Mouse (Mus musculus): Measurements from ENCODE around the gene 2210408I21Rik. TPM values are rescaled to one million over a fixed set of nuclear protein-coding genes. Genes with fewer than 3 reads are reported as not detected.

2210408I21Rik gene
- polyA plus RNA-seq, 1 experiment from 2014 or later: 2.8 TPM

DNA sequence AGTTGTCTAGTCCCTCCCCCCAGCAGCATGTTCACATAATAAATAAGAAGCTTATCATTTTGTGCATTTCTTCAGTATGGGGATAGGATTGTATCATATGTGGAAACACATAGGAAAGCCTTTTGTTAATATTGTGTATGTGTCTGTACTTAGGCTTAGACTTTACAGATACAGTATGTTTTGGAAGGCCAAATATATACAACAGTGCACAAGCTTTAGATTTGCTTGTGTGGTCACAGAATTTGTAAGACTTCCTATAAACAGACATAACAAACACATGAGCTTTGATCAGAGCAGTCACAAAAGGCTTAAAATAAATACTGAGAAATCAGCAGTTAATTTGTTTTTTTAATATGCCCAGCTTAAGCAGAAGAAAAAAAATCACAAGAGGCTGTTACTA, 253.9 kb downstream of the 2210408I21Rik start:
- Histone ChIP-seq H3K4me2 (replicated peaks; ENCODE audit: low read depth) (no peak overlapping the region), H3K36me3 (ENCODE audit: control insufficient read depth, insufficient read depth) (no peaks in the 10 kb centered on the region), H3K27me3 (replicated peaks; ENCODE audit: control insufficient read depth, insufficient read depth, low read length) (no peaks in the 10 kb centered on the region), H3K4me3 (ENCODE audit: low read depth, low read length) (no peak overlapping the region), H3K4me1 (replicated peaks; ENCODE audit: control insufficient read depth, insufficient read depth, low read length) (no peaks in the 10 kb centered on the region), H3K27ac (ENCODE audit: low read depth, low read length) (no peak overlapping the region), H3K9me3 (ENCODE audit: control insufficient read depth) (no peaks in the 10 kb centered on the region), H3K9ac (ENCODE audit: low read depth, low read length) (no peak overlapping the region)
- no peak for ATAC-seq
- no peak for TF ChIP-seq CTCF (IDR thresholded peaks at IDR 0.05; ENCODE audit: low read depth)

- Histone ChIP-seq H3K4me1 (replicated peaks; ENCODE audit: control insufficient read depth, insufficient read depth, low read length) (no peaks in the 10 kb centered on the region), H3K27ac (ENCODE audit: low read depth, low read length) (no peak overlapping the region), H3K9me3 (ENCODE audit: control insufficient read depth) (no peaks in the 10 kb centered on the region), H3K27me3 (replicated peaks; ENCODE audit: control insufficient read depth, insufficient read depth, low read length) (no peaks in the 10 kb centered on the region), H3K4me2 (replicated peaks; ENCODE audit: low read depth) (no peak overlapping the region), H3K4me3 (ENCODE audit: low read depth, low read length) (no peak overlapping the region), H3K9ac (ENCODE audit: low read depth, low read length) (no peak overlapping the region), H3K36me3 (ENCODE audit: control insufficient read depth, insufficient read depth) (no peaks in the 10 kb centered on the region)
- 75% methylated on average over 2 of the region's 2 CpGs for WGBS
- no peak for ATAC-seq
- TF ChIP-seq CTCF (IDR thresholded peaks at IDR 0.05; ENCODE audit: low read depth): no peak
These were observed 261.0 kb downstream of the 2210408I21Rik start for GRCm38 (mm10) chr13:77396374-77396773.

- Histone ChIP-seq H3K27me3 (replicated peaks; ENCODE audit: control insufficient read depth, insufficient read depth, low read length) (no peaks in the 10 kb centered on the region), H3K9ac (ENCODE audit: low read depth, low read length) (no peak overlapping the region), H3K4me1 (replicated peaks; ENCODE audit: control insufficient read depth, insufficient read depth, low read length) (no peaks in the 10 kb centered on the region), H3K4me3 (ENCODE audit: low read depth, low read length) (no peak overlapping the region), H3K4me2 (replicated peaks; ENCODE audit: low read depth) (no peak overlapping the region), H3K36me3 (ENCODE audit: control insufficient read depth, insufficient read depth) (no peaks in the 10 kb centered on the region), H3K9me3 (ENCODE audit: control insufficient read depth) (no peaks in the 10 kb centered on the region), H3K27ac (ENCODE audit: low read depth, low read length) (no peak overlapping the region)
- WGBS: 81% methylated on average over 5 of the region's 5 CpGs
- ATAC-seq: no peak
- no peak for TF ChIP-seq CTCF (IDR thresholded peaks at IDR 0.05; ENCODE audit: low read depth)
These were observed 261.6 kb downstream of the 2210408I21Rik start for GRCm38 (mm10) chr13:77396981-77397380.

DNA sequence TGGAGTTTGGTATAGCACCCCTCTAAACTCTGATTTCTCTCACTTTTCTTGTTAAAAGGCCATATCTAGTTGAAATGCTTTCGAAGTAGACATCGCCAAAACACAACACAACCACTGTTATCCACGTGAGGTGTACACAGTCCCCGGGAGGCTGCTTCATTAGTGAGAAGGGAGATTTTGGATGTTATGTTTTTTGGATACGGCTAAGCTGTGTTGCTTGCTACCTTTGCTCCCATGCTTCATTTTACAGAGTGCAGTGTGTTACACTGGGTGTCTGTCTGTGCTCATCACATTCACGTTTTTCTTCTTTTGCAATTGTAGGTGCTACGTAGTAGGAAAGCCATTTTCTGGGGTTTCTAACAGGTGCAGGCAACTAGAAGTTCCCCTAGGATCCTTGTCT, 262.3 kb downstream of the 2210408I21Rik start:
- Histone ChIP-seq H3K4me3 (ENCODE audit: low read depth, low read length) (no peak overlapping the region), H3K4me1 (replicated peaks; ENCODE audit: control insufficient read depth, insufficient read depth, low read length) (no peaks in the 10 kb centered on the region), H3K9me3 (ENCODE audit: control insufficient read depth) (no peaks in the 10 kb centered on the region), H3K9ac (ENCODE audit: low read depth, low read length) (no peak overlapping the region), H3K27ac (ENCODE audit: low read depth, low read length) (no peak overlapping the region), H3K27me3 (replicated peaks; ENCODE audit: control insufficient read depth, insufficient read depth, low read length) (no peaks in the 10 kb centered on the region), H3K36me3 (ENCODE audit: control insufficient read depth, insufficient read depth) (no peaks in the 10 kb centered on the region), H3K4me2 (replicated peaks; ENCODE audit: low read depth) (no peak overlapping the region)
- no peak for TF ChIP-seq CTCF (IDR thresholded peaks at IDR 0.05; ENCODE audit: low read depth)
- ATAC-seq: no peak
- WGBS: 90% methylated on average over 7 of the region's 7 CpGs

DNA sequence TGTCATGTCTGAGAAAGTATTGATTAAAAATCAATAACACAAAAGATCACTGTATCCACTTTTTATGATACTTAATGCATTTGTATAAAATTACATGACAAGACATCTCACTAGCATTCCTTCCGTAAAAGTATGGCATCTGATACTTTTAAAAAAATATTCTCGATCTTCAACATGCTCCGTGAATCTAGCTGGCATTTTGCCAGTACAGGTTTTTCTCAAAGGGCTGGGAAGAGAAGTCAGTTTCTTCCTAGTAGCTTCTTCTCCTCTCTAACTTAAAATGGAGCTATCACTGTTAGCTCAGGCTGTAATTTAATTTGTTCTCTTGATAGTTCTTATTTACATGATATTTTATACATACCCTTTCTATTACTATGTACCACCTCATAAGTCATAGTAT, 263.1 kb downstream of the 2210408I21Rik start:
- no peak for TF ChIP-seq CTCF (IDR thresholded peaks at IDR 0.05; ENCODE audit: low read depth)
- no peak overlapping the region for H3K4me3 ChIP-seq (ENCODE audit: low read depth, low read length)
- no peaks in the 10 kb centered on the region for H3K27me3 ChIP-seq (replicated peaks; ENCODE audit: control insufficient read depth, insufficient read depth, low read length)
- ATAC-seq: no peak
- H3K9me3 ChIP-seq (ENCODE audit: control insufficient read depth): no peaks in the 10 kb centered on the region
- no peak overlapping the region for H3K9ac ChIP-seq (ENCODE audit: low read depth, low read length)
- no peak overlapping the region for H3K4me2 ChIP-seq (replicated peaks; ENCODE audit: low read depth)
- 73% methylated on average over 3 of the region's 3 CpGs for WGBS
- H3K4me1 ChIP-seq (replicated peaks; ENCODE audit: control insufficient read depth, insufficient read depth, low read length): no peaks in the 10 kb centered on the region
- no peak overlapping the region for H3K27ac ChIP-seq (ENCODE audit: low read depth, low read length)
- no peaks in the 10 kb centered on the region for H3K36me3 ChIP-seq (ENCODE audit: control insufficient read depth, insufficient read depth)

DNA sequence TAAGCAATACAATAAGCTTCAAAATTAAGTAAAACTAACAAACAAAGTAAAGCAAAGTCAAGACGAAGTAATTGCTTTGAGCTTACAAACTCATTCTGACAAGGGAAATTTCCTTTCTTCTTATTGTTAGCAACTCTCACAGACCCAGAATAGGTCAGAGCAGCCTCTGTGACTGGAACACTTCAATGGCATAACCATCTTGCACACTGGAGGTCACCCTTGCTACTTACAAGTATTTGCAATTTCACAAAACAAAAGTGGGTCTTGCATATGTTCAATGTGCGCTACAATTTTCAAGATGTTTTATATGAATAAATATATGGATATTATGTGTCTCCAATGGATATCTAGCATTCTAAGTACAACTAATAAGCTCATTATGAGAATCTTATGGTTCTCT, 265.4 kb downstream of the 2210408I21Rik start:
- Histone ChIP-seq H3K27me3 (replicated peaks; ENCODE audit: control insufficient read depth, insufficient read depth, low read length) (no peaks in the 10 kb centered on the region), H3K4me1 (replicated peaks; ENCODE audit: control insufficient read depth, insufficient read depth, low read length) (no peaks in the 10 kb centered on the region), H3K36me3 (ENCODE audit: control insufficient read depth, insufficient read depth) (no peaks in the 10 kb centered on the region), H3K4me3 (ENCODE audit: low read depth, low read length) (no peak overlapping the region), H3K4me2 (replicated peaks; ENCODE audit: low read depth) (no peak overlapping the region), H3K27ac (ENCODE audit: low read depth, low read length) (no peak overlapping the region), H3K9ac (ENCODE audit: low read depth, low read length) (no peak overlapping the region), H3K9me3 (ENCODE audit: control insufficient read depth) (no peaks in the 10 kb centered on the region)
- no peak for TF ChIP-seq CTCF (IDR thresholded peaks at IDR 0.05; ENCODE audit: low read depth)
- ATAC-seq: no peak
- 79% methylated on average over 2 of the region's 2 CpGs for WGBS

DNA sequence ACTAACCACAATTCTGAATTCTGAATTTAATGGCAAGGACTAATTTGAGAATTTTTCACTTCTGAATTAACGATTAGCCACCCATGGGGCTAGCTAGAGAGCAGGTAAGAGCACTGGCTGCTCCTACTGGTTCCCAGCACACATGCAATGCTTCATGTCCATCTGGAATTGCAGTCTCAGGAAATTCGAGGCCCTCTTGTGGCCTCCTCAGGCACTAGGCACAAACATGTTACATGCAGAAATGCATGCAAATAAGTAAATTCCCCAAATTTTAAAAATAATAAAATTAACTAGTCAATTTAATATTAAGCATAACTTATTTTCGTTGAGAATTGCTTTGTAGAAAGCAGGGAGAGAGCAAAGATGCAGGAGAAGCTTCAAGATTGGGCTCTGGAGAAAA, 273.2 kb downstream of the 2210408I21Rik start:
- TF ChIP-seq CTCF (IDR thresholded peaks at IDR 0.05; ENCODE audit: low read depth): peak; percentile 35
- 79% methylated on average over 3 of the region's 3 CpGs for WGBS
- H3K27me3 ChIP-seq (replicated peaks; ENCODE audit: control insufficient read depth, insufficient read depth, low read length): no peaks in the 10 kb centered on the region
- H3K4me3 ChIP-seq (ENCODE audit: low read depth, low read length): no peak overlapping the region
- H3K4me2 ChIP-seq (replicated peaks; ENCODE audit: low read depth): no peak overlapping the region
- H3K9me3 ChIP-seq (ENCODE audit: control insufficient read depth): no peaks in the 10 kb centered on the region
- no peaks in the 10 kb centered on the region for H3K36me3 ChIP-seq (ENCODE audit: control insufficient read depth, insufficient read depth)
- H3K27ac ChIP-seq (ENCODE audit: low read depth, low read length): no peak overlapping the region
- no peaks in the 10 kb centered on the region for H3K4me1 ChIP-seq (replicated peaks; ENCODE audit: control insufficient read depth, insufficient read depth, low read length)
- no peak overlapping the region for H3K9ac ChIP-seq (ENCODE audit: low read depth, low read length)
- no peak for ATAC-seq
